Mouse (Mus musculus) CH12.LX (cell line): ENCODE measurements around the gene Nup54.

ENCODE experiments used
- CTCF ChIP-seq, 2 experiments: IDR thresholded peaks in 1 of 2; conservative IDR thresholded peaks in 1 of 2; 2 replicates each; pipeline ENCODE4 v1.5.1; 2011 to 2012; ENCODE audit warnings: low read depth in 2 of 2, low read length in 2 of 2, improper control_type of control experiment in 1 of 2, inconsistent platforms in 1 of 2, mild to moderate bottlenecking in 1 of 2, moderate library complexity in 1 of 2
- PAX5 ChIP-seq: IDR thresholded peaks from 2 replicates; pipeline ENCODE4 v1.6.1; 2012; ENCODE audit warnings: low read length, inconsistent platforms, mixed read lengths
- USF1 ChIP-seq: IDR thresholded peaks from 2 replicates; pipeline ENCODE4 v1.6.1; 2014; ENCODE audit warnings: low read depth, mild to moderate bottlenecking, inconsistent platforms, low read length, improper control_type of control experiment

GRCm38 (mm10) chr5:92374721-92375142, 60.3 kb downstream of the Nup54 start:
- TF ChIP-seq USF1 (no peak), CTCF (conservative IDR thresholded peaks at IDR 0.05 in 1 of 2, IDR thresholded peaks at IDR 0.05 in 1 of 2; ENCODE audit: low read depth in 2 of 2, low read length in 2 of 2) (peak in 1 of 2 experiments; percentile 53; a peak in 2 of 4 replicates), PAX5 (no peak)
